Mouse (Mus musculus): ENCODE measurements around the gene Ebf3.

Ebf3 gene

DNA sequence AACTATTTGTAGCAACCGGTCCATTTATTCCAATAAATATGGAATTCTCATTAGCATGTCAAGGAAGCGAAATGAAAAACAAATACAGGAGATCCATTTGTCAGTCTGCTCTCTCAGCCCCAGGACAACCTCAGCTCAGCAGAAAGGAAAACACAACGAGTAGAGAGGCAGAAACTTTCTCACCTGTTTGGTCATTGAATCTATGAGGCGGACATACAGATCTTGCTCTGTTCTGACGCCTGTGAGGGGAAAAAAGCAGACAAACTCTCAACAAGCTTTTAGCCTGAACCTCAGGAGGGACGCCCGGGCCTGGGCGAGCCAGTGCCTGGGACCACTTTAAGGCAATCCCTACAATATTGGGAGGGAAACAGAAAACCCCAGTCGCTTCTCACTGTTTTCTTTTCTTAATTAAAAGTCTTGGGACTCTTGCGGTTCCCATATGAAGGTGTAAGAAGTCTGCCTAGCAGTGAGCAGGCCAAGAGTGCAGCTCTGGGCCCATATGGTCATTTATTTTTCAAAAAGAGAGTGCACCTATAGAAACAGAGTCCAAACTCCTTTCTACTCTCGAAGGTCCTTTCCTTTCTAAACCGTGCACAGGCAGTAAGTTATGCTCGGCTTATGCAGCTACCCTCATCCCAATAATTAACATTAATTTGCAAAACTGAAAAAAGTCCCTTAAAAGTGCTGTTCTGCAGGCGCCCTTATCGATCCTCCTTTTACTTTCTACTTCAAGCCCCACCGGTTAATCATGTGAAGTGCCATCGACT is 1.9 kb downstream of the Ebf3 start:
- DNase-seq (ENCODE audit: low spot score) = no peak

DNA sequence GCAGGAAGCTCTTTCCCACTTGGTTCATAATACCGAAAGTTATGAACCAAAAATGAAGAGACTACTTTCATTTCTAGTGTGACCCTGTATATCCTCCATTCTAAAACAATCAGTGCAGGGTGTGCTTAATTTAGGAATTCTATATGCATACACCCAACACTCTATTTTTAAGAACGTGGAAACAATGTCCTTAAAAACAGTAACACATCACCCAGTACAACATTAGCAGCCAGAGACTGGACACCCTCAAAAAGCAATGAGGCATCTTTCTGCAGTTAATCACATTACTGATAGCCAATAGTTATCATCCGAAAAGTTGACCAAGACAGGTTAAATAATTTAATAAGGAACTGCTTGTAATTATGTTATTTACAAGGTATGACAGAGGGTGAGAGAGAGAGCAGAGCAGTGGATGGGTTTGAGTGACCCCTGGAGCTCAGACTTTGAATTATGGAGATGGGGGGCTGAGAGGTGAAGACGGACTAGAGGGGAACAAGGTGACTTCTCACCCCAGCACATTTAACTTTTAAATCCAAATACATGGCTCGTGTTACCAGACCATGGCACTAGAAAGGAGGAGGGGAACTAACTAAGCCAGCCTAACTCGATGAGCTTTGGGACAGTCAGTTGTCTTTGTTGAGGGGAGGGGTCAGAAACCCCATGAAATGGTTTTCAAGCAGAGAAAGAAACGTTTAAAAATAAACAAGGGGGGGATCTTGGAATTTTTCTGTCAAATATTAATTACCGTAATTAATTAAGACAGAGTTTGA is 2.7 kb downstream of the Ebf3 start:
- DNase-seq (ENCODE audit: low spot score) = no peak

DNA sequence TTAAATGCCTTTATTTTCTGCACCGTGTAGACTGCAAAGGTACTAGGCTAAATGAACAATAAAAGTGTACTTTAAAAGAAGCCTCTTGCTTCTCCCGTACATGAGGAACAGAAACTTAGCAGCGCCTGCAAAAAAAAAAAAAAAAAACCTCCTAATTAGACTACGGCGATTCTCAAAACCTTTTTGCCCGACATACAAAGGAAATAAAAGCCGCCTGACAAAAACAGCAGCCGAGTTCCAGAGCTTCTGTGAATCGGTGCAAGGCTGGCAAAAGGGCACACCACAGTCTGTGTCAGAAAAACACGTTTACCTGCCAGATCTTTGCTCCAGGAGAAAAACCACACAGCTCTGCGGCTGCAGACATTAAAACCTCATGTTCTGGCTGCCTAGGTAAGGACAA is 3.4 kb downstream of the Ebf3 start:
- DNase-seq (ENCODE audit: low spot score) = no peak

DNA sequence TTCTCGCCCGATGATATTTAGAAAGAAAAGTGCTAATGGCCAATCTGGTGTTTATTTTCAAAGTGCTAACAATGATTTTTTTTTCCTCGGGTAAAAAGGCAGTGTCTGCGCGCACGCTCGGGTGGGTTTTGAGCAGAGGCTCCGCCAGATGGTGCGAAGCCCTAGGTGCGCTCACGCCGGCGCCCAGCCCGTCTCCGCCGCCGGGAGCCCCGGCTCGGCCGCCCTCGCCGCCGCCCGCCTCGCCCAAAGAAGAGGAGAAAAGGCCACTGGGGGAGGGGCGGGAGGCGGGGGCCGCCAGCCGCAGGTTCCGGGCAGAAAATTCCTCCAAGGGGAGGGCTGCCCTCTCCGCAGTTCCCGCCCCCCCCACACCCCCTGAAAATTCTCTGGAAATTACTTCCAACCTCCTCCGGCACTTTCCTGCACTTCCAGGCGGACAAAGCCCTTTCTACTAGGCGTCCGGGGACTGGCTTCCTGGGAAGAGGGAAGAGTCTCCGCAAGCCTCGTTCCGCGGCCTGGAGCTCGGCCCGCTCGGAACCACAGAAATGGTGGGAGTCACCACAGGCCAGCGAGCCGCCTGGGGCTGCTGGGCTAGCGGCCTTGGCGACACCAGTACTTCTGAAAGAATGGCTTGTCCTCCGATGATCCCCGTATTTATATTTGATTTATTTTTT is 4.0 kb downstream of the Ebf3 start:
- DNase-seq (ENCODE audit: low spot score) = peak; percentile 26

DNA sequence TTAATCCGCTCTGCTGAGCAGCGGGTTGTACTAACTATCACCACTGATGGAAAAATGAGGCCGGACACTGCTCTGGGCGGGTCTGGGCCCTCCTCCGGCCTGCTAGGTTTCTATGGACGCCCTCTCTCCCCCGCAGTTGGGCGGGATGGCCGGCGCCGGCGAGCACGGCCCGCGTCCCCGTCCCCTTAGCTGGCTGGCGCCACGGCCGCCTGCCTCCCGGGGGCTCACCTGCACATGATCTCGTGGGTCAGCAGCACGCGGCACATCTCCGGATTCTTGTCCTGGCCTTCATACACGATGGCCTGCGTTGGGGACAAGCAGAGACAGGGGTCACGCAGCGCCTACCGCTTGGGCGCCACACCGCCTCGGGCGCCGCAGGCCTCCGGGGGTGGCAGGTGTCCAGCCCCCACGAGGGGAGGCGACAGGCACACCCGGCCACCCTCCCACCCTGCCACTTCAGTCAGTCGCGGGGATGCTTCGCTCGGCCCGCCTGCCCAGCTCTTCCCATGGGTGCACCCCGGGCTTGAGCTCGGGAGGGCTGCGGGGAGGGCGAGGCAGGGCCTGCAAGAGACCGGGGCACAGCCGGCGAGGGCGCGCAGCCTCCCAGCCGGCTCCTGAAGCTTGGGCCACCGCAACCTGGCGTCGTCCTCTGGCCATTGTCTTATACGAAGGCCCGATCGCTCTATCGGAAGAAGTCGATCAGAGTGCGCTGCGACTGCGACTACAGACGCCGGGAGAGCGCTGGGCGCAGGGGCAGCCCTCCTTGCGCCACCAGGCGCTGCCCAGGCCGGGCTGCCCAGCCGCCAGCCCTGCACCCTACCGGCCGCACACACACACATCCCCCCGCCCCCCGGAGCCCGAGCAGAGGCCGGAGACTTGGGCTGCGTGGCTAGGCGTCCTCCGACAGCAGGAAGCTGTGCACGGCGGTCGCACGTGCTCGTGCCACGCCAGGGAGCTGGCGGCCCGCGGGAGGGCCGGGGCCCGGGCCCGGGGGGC is 4.9 kb downstream of the Ebf3 start:
- no peak for DNase-seq (ENCODE audit: low spot score)

DNA sequence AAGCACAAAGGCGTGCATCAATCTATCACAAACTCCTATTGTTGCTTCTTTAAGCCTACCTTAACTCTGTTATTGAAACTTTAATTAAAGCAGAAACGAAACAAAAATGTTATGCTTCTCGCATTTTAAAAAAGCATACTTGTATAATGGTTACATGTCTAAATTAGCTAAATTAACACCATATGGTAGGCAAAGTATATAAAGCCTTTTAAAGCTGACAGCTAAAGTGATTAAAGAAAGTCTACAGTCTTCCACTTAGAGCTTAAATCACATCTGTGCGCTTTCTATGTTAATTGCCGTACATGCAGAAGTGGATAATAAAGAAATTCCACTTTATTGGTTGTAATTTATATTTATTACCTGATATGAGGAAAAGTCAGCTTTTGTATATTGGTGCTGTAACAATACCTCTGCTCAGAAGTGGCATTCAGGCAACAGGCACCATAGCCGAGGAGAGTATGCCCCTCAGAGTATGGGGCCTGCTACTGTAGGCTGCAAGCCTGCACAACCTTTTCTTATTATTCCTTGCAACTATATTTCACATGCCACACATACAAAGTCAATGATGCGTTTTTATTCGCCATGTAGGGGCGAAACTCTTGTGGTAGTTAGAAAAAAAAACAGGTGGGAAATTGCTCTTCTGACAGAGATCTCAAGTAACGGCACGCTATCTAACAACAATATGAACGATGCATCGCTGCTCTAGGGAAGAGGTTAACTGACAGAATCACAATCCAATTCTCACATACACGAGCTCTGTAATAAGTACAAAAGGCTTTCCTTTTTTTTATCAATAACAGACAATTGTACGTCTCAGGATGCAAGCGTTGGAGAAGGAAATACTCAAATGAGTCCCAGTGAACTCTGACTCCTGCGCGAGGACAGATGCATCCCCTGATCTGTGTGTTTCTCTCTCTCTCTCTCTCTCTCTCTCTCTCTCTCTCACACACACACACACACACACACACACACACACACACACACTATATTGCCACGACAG is 5.9 kb downstream of the Ebf3 start:
- no peak for DNase-seq (ENCODE audit: low spot score)

DNA sequence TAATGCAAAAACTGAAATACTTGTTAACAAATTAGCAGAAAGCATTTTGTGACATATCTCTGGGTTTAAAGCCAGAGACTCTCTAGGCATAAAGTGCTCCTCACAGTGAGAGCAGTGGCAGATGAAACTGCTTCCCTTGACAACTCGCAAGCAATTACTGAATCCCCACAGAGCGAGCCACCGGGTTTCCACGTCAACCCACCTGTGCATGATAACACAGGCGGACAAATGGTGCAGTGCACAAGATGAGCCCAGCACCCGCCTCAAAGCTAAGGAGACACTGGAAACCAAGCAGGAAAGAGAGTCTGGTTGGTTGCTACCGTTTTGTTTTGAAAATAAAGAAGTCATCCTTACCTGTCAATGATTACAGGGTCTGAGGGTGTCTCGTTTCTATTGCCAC is 7.1 kb downstream of the Ebf3 start:
- DNase-seq (ENCODE audit: low spot score) = no peak

DNA sequence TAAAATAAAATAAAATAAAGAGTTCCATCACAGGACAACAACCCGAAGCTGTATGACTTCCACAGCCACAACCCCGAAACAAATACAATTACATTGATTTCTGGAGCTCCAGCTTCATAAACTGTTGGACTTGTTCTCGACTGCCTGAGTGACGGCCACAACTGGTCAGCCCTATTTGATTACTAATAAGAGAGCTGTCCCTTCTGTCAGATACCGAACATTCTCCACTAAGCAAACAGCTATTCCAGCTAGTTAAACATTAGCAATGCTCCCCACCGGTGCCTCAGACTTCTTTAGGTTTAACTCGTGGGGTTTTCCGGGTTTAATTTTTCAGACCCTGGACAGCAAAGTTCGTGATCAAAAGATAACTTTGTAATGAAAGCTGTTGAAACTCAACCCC is 8.1 kb downstream of the Ebf3 start:
- no peak for DNase-seq (ENCODE audit: low spot score)

DNA sequence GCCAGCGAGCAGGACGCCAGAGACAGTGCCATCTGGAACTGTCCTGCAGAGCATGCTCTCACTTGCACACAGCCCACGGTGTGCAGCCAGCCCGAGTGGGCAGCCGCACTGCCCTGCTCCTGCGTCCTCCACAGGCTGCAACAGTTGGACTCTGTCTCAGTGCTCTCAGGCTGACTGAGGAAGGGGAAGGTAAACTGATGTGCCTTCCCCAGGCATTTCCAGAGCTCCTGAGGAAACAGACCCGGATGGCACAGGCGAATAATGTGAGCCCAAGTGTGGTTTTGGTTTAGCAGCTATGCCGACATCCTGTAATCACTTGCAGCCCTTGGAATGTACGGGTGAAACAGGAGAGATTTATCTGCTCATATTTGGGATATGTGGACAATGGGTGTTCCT is 10.5 kb downstream of the Ebf3 start:
- DNase-seq (ENCODE audit: low spot score) = no peak

DNA sequence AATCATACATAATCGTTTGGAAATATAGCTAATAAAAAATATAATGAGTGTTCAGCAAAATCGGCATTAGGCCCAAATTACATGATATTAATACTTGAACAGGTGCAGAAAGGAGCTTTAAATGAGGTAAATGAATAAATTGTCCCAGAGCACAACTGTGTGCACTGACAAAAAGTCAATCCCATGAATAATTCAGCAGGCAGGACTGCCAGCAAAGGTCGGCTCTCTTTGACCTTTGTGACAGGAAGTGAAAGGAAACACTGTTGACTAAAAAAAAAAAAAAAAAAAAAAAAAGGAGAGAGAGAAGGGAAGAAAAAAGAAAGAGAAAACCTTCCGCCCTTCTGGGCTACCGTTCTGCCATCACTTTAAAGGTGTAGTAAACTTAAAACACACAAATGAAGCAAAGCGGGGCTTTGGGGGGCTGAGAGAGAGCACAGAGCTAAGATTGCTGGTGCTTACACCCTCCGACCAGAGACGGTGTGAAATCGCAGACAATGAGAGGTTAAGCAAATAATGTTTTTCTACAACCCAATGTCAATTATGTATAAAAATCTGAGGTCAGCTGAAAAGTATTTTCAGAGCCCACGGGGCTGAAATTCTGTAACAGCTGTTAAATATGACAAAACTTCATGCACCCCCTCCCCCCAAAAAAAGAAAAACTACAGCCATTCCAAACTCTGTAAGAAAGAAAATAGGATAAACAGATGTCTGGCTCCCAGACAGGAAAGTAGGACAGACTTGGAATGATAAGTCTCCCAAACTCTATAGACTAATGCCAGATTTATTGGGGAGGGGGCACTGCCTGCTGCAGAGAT is 11.1 kb downstream of the Ebf3 start:
- no peak for DNase-seq (ENCODE audit: low spot score)

DNA sequence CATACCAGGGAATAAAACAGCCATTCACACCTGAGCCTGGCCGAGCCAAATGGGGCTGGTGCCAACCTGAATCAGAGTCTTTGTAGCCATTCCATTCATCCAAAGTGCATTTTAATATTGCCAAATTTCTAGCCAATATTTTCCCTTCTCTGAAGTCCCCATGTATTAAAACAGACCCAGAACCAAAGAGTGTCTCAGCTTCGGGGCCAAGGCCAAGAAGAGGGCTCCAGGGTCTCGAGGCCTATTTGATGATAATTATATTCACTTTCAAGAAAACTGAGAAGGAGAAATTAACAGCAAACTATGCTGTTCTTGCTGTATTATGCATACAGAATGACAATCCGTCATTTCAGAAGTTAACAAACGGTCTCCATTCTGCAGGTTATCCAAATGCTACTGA is 12.1 kb downstream of the Ebf3 start:
- DNase-seq (ENCODE audit: low spot score) = no peak

DNA sequence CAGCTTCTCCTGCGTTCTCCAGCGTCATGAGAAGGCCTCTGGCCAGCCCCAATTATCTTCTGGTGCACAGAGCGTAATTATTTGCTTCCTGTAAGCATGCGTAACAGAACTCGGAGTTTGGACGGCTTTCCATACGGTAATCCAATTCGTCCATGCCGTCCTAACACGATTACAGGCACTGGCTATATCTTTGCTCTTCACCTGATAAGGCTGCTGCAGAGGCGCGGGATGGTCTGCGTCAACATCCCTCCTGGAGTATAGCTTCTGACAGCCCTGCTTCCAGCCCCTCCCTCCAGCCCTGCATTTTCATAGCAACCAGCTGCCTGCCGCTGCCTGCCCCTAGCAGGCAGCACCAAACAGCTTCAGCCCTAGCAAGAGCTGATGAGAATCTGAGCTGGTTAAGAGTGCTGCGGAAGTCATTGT is 12.9 kb downstream of the Ebf3 start:
- DNase-seq (ENCODE audit: low spot score) = no peak

DNA sequence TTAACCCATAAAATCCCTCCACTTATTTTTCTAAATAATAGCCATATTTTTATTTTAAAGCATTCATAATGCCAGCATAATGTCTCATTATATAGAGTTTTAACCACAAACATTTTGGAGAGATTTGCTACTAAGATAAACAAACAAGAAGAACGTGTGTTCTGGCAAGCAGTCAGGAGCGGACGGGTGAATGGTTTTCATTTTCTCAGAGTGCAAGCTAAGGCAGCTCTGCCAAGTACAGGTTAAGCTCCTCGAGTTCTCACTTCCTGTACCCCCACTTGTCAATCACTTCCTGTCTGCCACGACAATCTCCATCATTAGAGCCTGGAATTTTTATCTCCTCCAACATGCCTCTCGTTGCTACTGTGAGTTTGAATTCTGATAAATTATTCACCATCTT is 13.4 kb downstream of the Ebf3 start:
- no peak for DNase-seq (ENCODE audit: low spot score)

DNA sequence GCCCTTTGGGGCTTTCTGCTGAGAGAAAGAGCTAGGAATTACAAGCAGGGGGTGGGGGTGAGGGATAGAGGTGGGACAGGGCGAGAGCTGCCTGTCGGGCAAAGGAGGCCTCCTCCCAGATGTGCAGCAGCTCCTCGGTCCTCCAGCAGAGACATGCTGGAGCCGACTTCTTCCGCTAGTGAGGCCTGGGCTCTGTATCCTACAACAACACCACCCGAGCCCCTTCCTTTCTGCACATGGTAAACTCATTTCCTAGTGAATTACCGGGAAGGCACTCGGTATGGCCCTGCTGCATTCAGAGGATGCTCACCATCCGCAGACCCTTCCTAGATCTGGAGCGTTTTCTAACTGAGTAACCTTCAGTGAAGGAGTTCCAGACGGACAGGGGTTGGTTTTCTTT is 14.1 kb downstream of the Ebf3 start:
- DNase-seq (ENCODE audit: low spot score) = no peak

DNA sequence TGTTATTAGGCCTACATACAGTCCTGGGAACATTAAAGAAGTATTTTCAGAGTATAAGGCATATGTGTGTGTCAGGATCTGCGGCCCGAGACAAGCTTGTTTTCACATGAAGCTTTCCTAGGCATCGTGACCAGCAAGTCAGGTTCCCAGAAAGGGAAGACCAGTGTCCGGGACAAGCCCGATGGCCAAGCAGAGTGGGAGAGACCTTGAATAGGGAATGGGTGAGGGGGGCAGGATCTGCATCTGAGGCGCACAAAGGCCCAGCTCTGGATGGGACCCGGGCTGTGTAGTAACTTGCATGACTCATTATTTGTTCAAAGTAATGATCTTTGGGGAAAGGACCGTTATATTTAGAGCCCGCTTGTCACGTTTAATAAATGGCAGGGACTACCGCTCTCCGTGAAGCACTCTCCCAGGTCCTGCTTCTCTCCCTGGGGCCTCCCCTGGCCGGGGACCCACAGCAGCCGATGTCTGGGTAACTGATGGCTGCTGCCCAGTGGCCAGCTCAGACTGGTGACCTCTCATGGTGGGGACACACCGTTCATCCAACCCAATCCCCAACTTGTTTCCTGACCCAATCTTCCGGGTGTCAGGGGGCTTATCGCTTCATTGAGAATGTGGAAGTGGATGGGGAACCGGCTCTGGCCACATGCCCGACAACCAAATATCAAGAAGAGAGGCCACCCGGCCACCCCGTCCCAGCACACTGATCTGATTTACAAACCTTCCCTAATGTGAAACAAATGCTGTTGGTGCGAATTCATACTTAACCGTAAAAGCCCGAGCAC is 16.5 kb downstream of the Ebf3 start:
- DNase-seq (ENCODE audit: low spot score) = no peak

DNA sequence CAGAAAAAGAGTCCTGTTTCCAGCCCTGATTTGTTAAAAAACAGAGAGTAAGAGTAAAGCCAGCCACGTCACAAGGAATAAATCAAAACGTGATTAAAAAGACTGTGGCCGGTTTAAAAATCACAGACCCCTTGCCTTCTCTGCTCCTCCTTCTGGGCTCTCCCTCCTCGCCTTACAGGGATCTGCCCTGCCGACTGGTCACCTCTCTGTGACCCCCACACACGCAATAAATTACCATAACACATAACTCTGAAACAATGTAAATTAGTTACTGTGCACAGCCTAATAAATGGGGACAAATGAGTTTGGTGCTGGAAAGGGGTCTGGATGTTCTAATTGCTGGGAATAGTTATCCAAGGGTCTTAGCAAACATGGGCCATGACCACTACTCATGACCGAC is 17.1 kb downstream of the Ebf3 start:
- DNase-seq (ENCODE audit: low spot score) = no peak

DNA sequence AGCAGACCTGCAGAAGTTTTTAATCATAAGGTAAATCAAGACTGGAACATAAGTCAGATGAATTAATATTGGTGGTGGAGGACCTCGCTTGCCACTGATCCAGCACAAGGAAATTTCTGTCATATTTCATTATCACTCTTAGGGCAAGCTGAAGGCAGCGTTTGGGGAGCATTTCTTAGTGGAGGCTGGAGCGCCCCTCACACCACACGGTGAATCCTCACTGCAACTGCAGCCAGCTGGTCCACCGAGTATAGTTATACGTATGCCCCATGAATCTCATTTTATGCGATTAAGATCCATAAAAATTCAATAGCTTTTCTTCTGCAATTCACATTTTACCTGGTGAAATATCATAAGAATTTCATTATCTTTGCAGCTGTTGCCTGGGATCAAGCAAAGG is 18.6 kb downstream of the Ebf3 start:
- DNase-seq (ENCODE audit: low spot score) = no peak

DNA sequence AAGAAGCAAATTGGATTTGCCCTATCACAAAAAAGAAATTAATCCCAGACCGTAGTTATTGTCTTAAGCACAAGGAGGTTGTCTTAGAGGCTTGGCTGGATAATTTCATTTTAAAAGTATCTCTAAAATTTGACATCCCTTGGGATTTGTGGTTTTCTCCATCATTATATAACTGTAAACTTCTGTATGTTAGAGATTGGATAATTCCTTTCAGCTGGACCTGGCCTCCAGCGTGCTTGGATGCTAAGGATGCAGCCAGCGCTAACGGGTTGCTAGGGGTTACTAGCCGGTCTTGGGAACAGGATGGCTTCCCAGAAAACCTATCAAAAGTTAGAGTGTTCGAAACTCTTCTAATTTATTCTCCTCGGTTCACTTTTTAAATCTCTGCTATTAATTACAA is 19.8 kb downstream of the Ebf3 start:
- DNase-seq (ENCODE audit: low spot score) = no peak

Data from ovary, postnatal 36 days (tissue).